Mouse (Mus musculus) heart, postnatal 0 days (tissue): Measurements from ENCODE around the gene Nebl.

Experiments
- CTCF ChIP-seq: IDR thresholded peaks from 2 replicates; pipeline ENCODE4 v1.5.1; 2016; ENCODE audit warnings: antibody characterized with exemption, control low read depth, low read depth
- EP300 ChIP-seq: IDR thresholded peaks from 2 replicates; pipeline ENCODE4 v1.6.1; 2016; ENCODE audit warnings: antibody characterized with exemption, low read depth

GRCm38 (mm10) chr2:17585329-17585992, 145.8 kb downstream of the Nebl start:
- TF ChIP-seq CTCF (no peak), EP300 (no peak)
